Mouse (Mus musculus): ENCODE measurements around the gene Srpk2.

DNA sequence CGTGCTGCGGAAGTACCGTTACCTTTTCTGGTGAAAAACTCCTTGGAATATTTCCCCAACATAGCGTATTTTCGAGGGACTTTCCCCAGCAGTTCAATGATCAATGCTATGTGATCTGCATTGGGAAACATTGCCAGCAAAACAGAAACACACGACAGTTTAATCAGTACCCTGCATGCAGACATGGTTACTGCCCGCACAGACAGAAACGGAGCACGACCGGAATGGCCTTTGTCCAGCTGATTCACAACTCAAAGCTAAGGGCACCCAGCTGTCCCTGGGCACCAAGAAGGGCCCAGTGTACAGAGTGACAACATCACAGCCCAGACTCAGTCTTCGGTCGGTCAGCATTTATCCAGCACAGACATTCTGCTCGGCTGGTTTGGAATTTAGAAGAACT, 170.9 kb downstream of the Srpk2 start:
- TF ChIP-seq POLR2A (IDR thresholded peaks at IDR 0.05; ENCODE audit: borderline replicate concordance, low read depth, low read length) = no peak
- TF ChIP-seq CTCF (IDR thresholded peaks at IDR 0.05; ENCODE audit: low read depth, low read length) = no peak

All from bone marrow macrophage, adult 2 months (primary cell).